Mouse (Mus musculus) intestine, postnatal 0 days (tissue): Measurements from ENCODE around the gene Ezh2. TPM values are rescaled to one million over a fixed set of nuclear protein-coding genes. Genes with fewer than 3 reads are reported as not detected.

Experiments used
- ATAC-seq: fragments of 200-750 bp; cut with Nextera tagmentation; 2 replicates; pipeline ENCODE4 v1.8.0; 2017; ENCODE audit warnings: mild to moderate bottlenecking, moderate TSS enrichment, moderate library complexity
- H3K27ac ChIP-seq: fragments of 300-500 bp; sonication (generic); 2 replicates; pipeline ENCODE4 v1.5.1; 2014; ENCODE audit warnings: mild to moderate bottlenecking, low read depth, low read length, moderate library complexity
- H3K27me3 ChIP-seq: fragments of 300-500 bp; sonication (generic); replicated peaks from 2 replicates; pipeline ENCODE4 v1.6.1; 2014; ENCODE audit warnings: low read length, mixed read lengths; ENCODE audit not compliant: control insufficient read depth, insufficient read depth
- H3K36me3 ChIP-seq: fragments of 300-500 bp; sonication (generic); 2 replicates; pipeline ENCODE4 v1.6.1; 2014; ENCODE audit warnings: mild to moderate bottlenecking, moderate library complexity; ENCODE audit not compliant: control insufficient read depth, insufficient read depth
- H3K4me1 ChIP-seq: fragments of 300-500 bp; sonication (generic); replicated peaks from 2 replicates; pipeline ENCODE4 v1.6.1; 2014; ENCODE audit warnings: antibody characterized with exemption, low read length, mixed read lengths; ENCODE audit not compliant: control insufficient read depth, insufficient read depth
- H3K4me2 ChIP-seq: fragments of 300-500 bp; sonication (generic); replicated peaks from 2 replicates; pipeline ENCODE4 v1.6.1; 2014; ENCODE audit warnings: low read depth, mild to moderate bottlenecking, moderate library complexity
- H3K4me3 ChIP-seq: fragments of 300-500 bp; sonication (generic); 2 replicates; pipeline ENCODE4 v1.5.1; 2014; ENCODE audit warnings: low read depth, low read length
- H3K9ac ChIP-seq: fragments of 300-500 bp; sonication (generic); 2 replicates; pipeline ENCODE4 v1.6.1; 2014; ENCODE audit warnings: mild to moderate bottlenecking, low read depth, low read length
- H3K9me3 ChIP-seq: fragments of 300-500 bp; sonication (generic); 2 replicates; pipeline ENCODE4 v1.6.1; 2016; ENCODE audit warnings: mixed run types; ENCODE audit not compliant: control insufficient read depth
- CTCF ChIP-seq: sonication (generic); IDR thresholded peaks from 2 replicates; pipeline ENCODE4 v1.5.1; 2016; ENCODE audit warnings: low read depth, mild to moderate bottlenecking, control low read depth, antibody characterized with exemption, moderate library complexity
- WGBS: fragments of 180-500 bp; shearing (Covaris S2); extraction: QIAGEN DNeasy Blood & Tissue Kit; methylation state at CpG from one replicate; pipeline ENCODE4 v1.1.7; 2014; 5-methylcytosine and 5-hydroxymethylcytosine counted together
- polyA plus RNA-seq: library from polyadenylated mRNA; unstranded; fragments of >200 nt; fragmentation: Nextera tagmentation; extraction: Ambion mirVana; gene quantifications from 2 replicates; pipeline ENCODE4 v1.2.1, GENCODE M21; 2015

The Ezh2 gene
- polyA plus RNA-seq, 1 experiment from 2014 or later = 38.7 TPM

DNA sequence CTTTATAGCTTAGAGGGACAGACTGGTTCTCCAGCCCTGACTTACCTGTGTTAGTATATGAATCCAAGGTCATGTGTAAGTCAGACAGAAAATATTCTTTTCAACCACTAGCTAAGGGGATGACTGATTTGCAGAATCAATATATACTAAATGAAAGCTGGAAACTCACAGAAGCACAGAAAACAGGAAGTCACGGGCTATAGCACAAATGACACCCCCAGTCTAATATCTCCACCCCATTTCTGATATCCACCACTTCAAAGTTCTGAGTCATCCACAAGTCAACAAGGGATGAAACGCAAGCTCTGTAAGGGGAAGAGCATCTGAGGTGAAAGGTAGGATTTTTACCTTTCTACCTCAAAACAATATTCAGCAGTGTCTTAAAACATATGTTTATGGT, 34.3 kb downstream of the Ezh2 start:
- Histone ChIP-seq H3K27me3 (no peaks in the 10 kb centered on the region), H3K4me2 (no peak overlapping the region), H3K36me3 (no peaks in the 10 kb centered on the region), H3K4me1 (0 out of 2 replicates have a peak, but pooled peaks cover 6% of the 10 kb centered on the region), H3K9me3 (no peaks in the 10 kb centered on the region), H3K27ac (peak overlapping the region; percentile 28; the same call in 1 of the 2 replicates), H3K4me3 (no peak overlapping the region), H3K9ac (no peak overlapping the region)
- WGBS = 52% methylated on average over 2 of the region's 2 CpGs
- no peak for TF ChIP-seq CTCF
- no peak for ATAC-seq

DNA sequence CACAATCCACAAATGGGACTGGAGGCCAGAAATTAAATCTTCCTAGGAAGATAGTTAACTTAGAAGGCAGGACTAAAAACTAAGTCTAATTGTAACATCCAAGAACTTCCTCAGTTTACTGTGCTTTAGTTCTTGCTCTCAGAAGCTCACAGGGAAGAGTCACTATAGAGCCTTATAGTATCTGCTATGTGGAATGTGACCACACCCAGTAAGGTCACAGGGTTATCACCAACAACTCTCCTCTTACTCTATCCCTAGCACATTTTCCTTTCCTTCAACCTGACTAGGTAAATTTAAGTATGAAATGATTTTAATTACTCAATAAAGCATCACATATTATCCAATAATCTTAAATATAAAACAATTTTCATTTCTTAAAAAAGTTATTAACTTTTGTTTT, 34.7 kb downstream of the Ezh2 start:
- Histone ChIP-seq H3K36me3 (no peaks in the 10 kb centered on the region), H3K9me3 (no peaks in the 10 kb centered on the region), H3K9ac (no peak overlapping the region), H3K4me2 (no peak overlapping the region), H3K4me1 (0 out of 2 replicates have a peak, but pooled peaks cover 4% of the 10 kb centered on the region), H3K4me3 (no peak overlapping the region), H3K27ac (no peak overlapping the region), H3K27me3 (no peaks in the 10 kb centered on the region)
- ATAC-seq = no peak
- no peak for TF ChIP-seq CTCF

DNA sequence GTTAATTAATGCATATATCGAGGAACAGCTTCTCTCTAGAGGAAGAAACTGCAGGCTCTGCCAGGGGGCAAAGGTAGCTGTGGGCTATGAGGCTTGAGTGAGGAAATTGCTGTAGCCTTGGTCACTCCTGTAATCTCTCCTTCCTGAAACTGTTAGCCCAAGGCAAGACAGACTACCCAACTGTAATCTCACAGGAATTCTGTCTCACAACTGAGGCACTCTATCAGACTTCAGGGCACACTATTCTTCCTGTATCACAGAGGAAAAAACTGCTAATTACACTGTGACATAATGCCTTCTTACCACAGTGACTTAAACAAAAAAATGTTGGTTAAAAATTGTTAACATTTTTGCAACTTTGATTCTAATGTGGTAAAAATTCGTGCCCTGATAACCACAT, 35.9 kb downstream of the Ezh2 start:
- 0 out of 2 replicates have a peak, but pooled peaks cover 7% of the 10 kb centered on the region for H3K36me3 ChIP-seq
- no peak for TF ChIP-seq CTCF
- no peaks in the 10 kb centered on the region for H3K4me1 ChIP-seq
- no peaks in the 10 kb centered on the region for H3K27me3 ChIP-seq
- no peak overlapping the region for H3K4me3 ChIP-seq
- 0 out of 2 replicates have a peak, but pooled peaks have one; percentile 41 for ATAC-seq
- no peaks in the 10 kb centered on the region for H3K9me3 ChIP-seq
- no peak overlapping the region for H3K4me2 ChIP-seq
- 63% methylated on average over 2 of the region's 2 CpGs for WGBS
- no peak overlapping the region for H3K27ac ChIP-seq
- H3K9ac ChIP-seq = no peak overlapping the region

DNA sequence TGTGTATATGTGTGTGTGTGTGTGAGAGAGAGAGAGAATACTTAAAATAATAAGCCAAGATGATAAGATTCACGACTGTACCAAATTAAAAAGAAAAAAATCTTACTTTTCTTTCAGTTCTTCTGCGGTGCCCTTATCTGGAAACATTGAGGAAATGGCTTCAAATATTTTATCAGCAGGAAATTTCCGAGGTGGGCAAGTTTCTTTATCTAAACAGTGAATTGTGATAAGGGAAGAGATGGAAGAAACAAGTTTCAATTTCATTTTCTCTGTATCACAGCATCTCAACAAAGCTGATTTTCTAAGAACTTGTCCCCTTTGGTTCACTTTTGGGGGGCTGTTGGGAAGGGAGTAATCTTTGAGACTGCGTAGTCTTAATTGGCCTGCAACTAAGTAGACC, 42.9 kb downstream of the Ezh2 start:
- Histone ChIP-seq H3K9me3 (no peaks in the 10 kb centered on the region), H3K4me1 (no peaks in the 10 kb centered on the region), H3K36me3 (peaks cover 40% of the 10 kb centered on the region), H3K4me2 (no peak overlapping the region), H3K9ac (no peak overlapping the region), H3K27me3 (no peaks in the 10 kb centered on the region), H3K27ac (no peak overlapping the region), H3K4me3 (no peak overlapping the region)
- 59% methylated on average over 4 of the region's 4 CpGs for WGBS
- no peak for TF ChIP-seq CTCF
- no peak for ATAC-seq

DNA sequence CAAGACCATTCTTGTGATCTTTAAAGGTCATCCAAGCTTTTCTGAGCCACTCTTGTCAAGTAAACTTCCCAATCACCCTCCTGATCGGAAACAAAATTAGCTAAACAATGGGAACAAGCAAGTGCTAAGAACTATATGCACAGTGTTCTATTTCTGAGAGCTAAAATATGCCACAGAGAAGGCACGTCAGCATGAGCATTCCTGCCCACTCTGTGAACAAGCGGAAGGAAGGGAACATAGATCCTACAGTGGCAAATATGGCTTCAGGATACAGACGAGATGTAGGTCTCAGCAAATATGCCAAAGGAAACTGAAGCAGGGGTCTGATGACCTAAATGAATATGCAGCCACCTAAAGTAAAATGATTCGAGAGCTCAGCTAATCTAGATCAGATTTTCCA, 59.8 kb downstream of the Ezh2 start:
- no peaks in the 10 kb centered on the region for H3K4me1 ChIP-seq
- H3K4me3 ChIP-seq = no peak overlapping the region
- H3K27ac ChIP-seq = no peak overlapping the region
- TF ChIP-seq CTCF = no peak
- H3K4me2 ChIP-seq = no peak overlapping the region
- ATAC-seq = no peak
- no peak overlapping the region for H3K9ac ChIP-seq
- no peaks in the 10 kb centered on the region for H3K27me3 ChIP-seq
- 87% methylated on average over 5 of the region's 5 CpGs for WGBS
- H3K36me3 ChIP-seq = peaks cover 25% of the 10 kb centered on the region
- H3K9me3 ChIP-seq = no peaks in the 10 kb centered on the region

DNA sequence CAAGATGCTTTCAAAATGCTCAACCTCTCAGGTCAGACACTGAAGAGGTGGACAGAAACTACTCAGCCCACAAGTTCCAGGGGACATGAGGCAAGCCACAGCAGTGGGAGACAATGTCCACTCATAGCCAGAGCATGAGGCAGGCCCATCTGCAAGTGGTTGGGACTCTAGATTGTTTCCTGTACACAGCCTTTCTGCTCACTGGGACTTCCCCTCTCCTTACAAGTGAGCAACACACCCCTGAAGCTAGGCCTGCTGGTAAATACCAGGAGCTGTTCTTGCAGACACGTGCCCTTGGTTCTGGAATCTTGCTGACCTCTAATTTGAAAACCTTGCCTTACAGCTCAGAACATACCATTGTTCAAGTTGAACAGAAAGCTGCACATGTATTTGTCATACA, 62.6 kb downstream of the Ezh2 start:
- Histone ChIP-seq H3K4me3 (no peak overlapping the region), H3K9ac (no peak overlapping the region), H3K27me3 (no peaks in the 10 kb centered on the region), H3K27ac (no peak overlapping the region), H3K4me1 (no peaks in the 10 kb centered on the region), H3K36me3 (peaks cover 29% of the 10 kb centered on the region), H3K4me2 (no peak overlapping the region), H3K9me3 (no peaks in the 10 kb centered on the region)
- 74% methylated on average over 1 of the region's 1 CpGs for WGBS
- no peak for ATAC-seq
- TF ChIP-seq CTCF = no peak

DNA sequence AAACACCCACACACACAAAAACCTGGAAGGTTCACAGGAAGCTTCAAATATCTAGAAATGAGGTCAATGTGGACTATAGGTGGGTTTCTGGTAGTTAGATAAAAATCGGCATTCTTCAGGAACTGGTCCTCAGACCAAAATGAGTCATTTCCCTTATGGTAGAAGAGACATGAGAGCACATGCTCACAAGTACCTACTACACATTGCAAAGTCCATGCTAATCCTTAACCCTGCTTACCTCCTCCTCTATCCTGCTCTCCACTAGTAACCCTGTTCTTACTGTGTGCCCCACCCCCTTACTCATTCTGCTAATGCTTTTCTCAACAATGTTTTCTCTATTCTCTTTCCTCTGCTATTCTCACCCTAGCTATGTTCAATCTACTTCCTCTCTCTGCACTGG, 67.5 kb downstream of the Ezh2 start:
- no peak overlapping the region for H3K9ac ChIP-seq
- no peak overlapping the region for H3K27ac ChIP-seq
- peak; percentile 56; the same call in 1 of the 2 replicates for ATAC-seq
- H3K27me3 ChIP-seq = no peaks in the 10 kb centered on the region
- TF ChIP-seq CTCF = no peak
- H3K4me2 ChIP-seq = no peak overlapping the region
- peaks cover 47% of the 10 kb centered on the region for H3K36me3 ChIP-seq
- WGBS = 65% methylated on average over 1 of the region's 1 CpGs
- H3K4me1 ChIP-seq = no peaks in the 10 kb centered on the region
- no peaks in the 10 kb centered on the region for H3K9me3 ChIP-seq
- no peak overlapping the region for H3K4me3 ChIP-seq
